In the genomic region with DNA sequence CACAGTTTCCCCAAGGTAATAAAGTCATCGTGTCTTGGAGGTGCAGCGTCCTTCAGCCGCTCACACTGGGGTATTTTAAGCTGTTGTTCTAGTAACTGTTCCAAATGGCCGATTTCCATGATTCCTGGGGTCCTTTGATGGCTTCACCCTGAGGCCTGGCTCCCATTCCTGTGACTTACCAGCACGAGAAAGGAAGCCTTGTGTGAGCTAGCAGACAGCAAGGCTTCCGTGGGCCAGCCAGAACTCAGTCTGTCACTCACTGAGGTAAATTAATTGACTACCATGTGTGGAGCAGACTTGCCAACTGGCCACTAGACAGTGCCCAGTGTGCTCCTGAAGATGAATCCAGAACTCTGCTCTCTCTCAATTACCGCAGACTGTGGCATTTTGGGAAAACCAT, we compare ENCODE assay signal across 16 mouse cellular contexts. TPM values are rescaled to one million over a fixed set of nuclear protein-coding genes. Genes with fewer than 3 reads are reported as not detected.
DNase-seq lines count a peak whose midpoint lies in the region; TF ChIP-seq lines count a peak whose summit lies in the region.
"Had no signal": no experiment of that assay in that cellular context is flagged by ENCODE, and none has a peak within 500 bp of the region (broad histone marks: within the 10 kb centered on the region; RNA-seq: fewer than 3 reads in every experiment).

No protein-coding gene starts in this region.

- no peak for TF ChIP-seq POLR2A in lung, adult 2 months (IDR thresholded peaks at IDR 0.05; ENCODE audit: borderline replicate concordance, extremely low read depth, low read depth, low read length)

- no peak for TF ChIP-seq CTCF in lung, adult 2 months (IDR thresholded peaks at IDR 0.05; ENCODE audit: insufficient read depth, low read length)

- no peak overlapping the region for H3K4me3 ChIP-seq in lung, adult 2 months (replicated peaks; ENCODE audit: extremely low read depth, low read depth, low read length)
- H3K4me3 ChIP-seq: embryonic facial prominence, embryonic 15.5 days; limb, embryonic 12.5 days; megakaryocyte, embryonic 14.5 days had no signal

- 86% methylated on average over 7 of the region's 7 CpGs for WGBS in lung, adult 2 months

- no peaks in the 10 kb centered on the region for H3K4me1 ChIP-seq in lung, adult 2 months (ENCODE audit: control insufficient read depth, insufficient read depth, low read length)

- peak; percentile 10 for DNase-seq in gastrocnemius, adult 18-20 months (ENCODE audit: low spot score)
- no peak for DNase-seq in gastrocnemius, postnatal 4 days (ENCODE audit: low spot score in 2 of 2)
- DNase-seq in right cerebral cortex, postnatal 10 days (ENCODE audit: low spot score in 2 of 2), result peak; percentile 46 to 67
- DNase-seq in right cerebral cortex, postnatal 25 days, result no peak
- peak; percentile 11 for DNase-seq in gastrocnemius, postnatal 10 days
- DNase-seq in skeletal muscle tissue, adult 2 months (ENCODE audit: low read depth, low spot score), result peak; percentile 32
- DNase-seq in lung, adult 2 months, result no peak
- DNase-seq in urinary bladder, postnatal 14 days (ENCODE audit: low spot score), result no peak
- DNase-seq: adrenal gland, adult 2 months; kidney, adult 9 months; lung, postnatal 10 days; right cerebral cortex, postnatal 4 days; thymus, adult 2 months had no signal

RNA-seq across cellular contexts. Expression of a gene that starts 41.2 kb away (rescaled TPM):
- total RNA-seq in gastrocnemius, adult 18-20 months (2021), result 1 to 10 TPM; 2.8 TPM
- total RNA-seq in gastrocnemius, postnatal 4 days (2021), result 10 to 100 TPM; 17.7 to 20.1 TPM
- 10 to 100 TPM in 1 of 2 experiments, 1 to 10 TPM in 1; 9.1 to 10.7 TPM for total RNA-seq in gastrocnemius, postnatal 10 days (2021)
- polyA plus RNA-seq in lung, adult 2 months (2012; rRNA removed), result 4.9 and 6.0 TPM in 2 replicates

Comparison
In these comparisons a context has a peak if more than half of its experiments do, and no peak if none do; other contexts are left out.
1. DNase-seq: peak in gastrocnemius, adult 18-20 months (single experiment), right cerebral cortex, postnatal 10 days (2 of 2), gastrocnemius, postnatal 10 days (single experiment) and skeletal muscle tissue, adult 2 months (single experiment); none in gastrocnemius, postnatal 4 days (0 of 2), right cerebral cortex, postnatal 25 days (single experiment), lung, adult 2 months (single experiment) and urinary bladder, postnatal 14 days (single experiment).